Mouse (Mus musculus): ENCODE results near the gene Tnfrsf13b. TPM values are rescaled to one million over a fixed set of nuclear protein-coding genes. Genes with fewer than 3 reads are reported as not detected.
"Not testable (repeated sequence)": the region's sequence is repeated elsewhere in the genome, so short reads cannot be mapped to it uniquely, and the experiment has no call there.

The Tnfrsf13b gene
- polyA plus RNA-seq, 1 experiment from 2014 or later = 2.2 TPM

DNA sequence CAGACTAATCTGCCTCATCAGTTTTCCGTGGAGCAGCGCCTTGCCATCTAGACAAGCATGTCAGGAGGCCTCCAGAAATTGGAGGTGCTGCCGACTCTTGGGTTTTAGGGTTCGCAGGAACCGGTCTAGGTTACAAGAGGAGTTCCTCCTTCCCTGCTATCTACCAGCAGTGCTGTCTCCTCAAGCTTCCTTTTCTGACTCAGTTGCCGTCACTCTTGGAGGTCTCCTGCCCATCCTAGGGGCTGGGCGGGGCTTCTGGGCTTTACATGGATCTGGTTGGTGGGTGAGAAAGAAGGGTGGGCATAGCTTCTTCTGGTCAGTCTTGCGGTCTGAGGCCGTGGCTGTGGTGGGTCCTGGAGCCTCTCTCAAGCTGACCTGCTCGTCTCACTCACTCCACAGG is 2.8 kb downstream of the Tnfrsf13b start:
- no peak for ATAC-seq (ENCODE audit: insufficient number of reproducible peaks, low FRiP score, low TSS enrichment, low read depth)
- H3K36me3 ChIP-seq = no peaks in the 10 kb centered on the region
- no peaks in the 10 kb centered on the region for H3K4me1 ChIP-seq
- H3K9ac ChIP-seq = no peak overlapping the region
- 54% methylated on average over 10 of the region's 10 CpGs for WGBS
- no peaks in the 10 kb centered on the region for H3K27me3 ChIP-seq
- H3K4me2 ChIP-seq (replicated peaks) = no peak overlapping the region
- H3K27ac ChIP-seq (replicated peaks) = no peak overlapping the region
- H3K9me3 ChIP-seq (replicated peaks) = no peaks in the 10 kb centered on the region
- no peak overlapping the region for H3K4me3 ChIP-seq (replicated peaks)

DNA sequence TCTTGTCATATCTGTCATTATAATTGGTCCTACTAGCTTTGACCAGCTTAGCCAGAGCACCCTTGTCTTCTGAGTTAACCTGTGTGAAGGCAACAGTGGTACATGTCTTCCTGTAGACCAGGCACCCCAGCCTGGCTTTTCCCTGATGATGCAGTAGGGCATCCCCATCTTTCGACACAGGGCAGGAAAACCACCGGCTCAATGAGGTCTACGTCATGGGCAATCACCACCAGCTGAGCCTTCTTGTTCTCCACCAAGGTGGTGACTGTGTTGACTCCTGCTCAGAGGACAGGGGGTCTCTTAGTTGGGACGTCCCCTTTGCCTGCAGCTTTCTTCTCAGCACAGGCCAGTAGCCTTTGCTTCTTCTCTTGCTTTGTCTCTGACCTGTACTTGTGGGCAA is 4.1 kb downstream of the Tnfrsf13b start:
- not testable (repeated sequence) for H3K9me3 ChIP-seq (replicated peaks); H3K27ac ChIP-seq (replicated peaks); H3K27me3 ChIP-seq; H3K4me1 ChIP-seq; H3K36me3 ChIP-seq; H3K4me2 ChIP-seq (replicated peaks); ATAC-seq (ENCODE audit: insufficient number of reproducible peaks, low FRiP score, low TSS enrichment, low read depth); H3K4me3 ChIP-seq (replicated peaks); H3K9ac ChIP-seq
- 84% methylated on average over 4 of the region's 4 CpGs for WGBS

DNA sequence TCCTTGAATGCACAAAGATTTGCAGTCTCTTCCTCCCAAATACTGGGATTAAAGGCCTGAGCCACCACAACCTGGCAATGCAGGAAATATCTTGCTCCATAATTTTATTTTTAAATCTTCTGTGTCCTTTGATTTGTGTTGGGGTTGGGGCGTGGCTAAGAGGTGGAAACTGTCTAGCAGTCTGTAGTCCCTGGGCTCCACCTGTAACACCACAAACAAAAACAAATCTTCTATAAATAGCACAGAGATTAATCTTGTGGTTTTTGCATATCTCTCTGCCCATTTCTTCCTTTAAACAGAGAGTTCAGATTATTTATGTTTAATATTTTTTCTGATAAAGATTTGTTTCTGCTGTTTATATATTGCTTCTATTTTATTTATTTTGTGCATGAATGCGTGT is 6.4 kb downstream of the Tnfrsf13b start:
- whole genome bisulfite sequencing = 75% methylated on average over 2 of the region's 2 CpGs

DNA sequence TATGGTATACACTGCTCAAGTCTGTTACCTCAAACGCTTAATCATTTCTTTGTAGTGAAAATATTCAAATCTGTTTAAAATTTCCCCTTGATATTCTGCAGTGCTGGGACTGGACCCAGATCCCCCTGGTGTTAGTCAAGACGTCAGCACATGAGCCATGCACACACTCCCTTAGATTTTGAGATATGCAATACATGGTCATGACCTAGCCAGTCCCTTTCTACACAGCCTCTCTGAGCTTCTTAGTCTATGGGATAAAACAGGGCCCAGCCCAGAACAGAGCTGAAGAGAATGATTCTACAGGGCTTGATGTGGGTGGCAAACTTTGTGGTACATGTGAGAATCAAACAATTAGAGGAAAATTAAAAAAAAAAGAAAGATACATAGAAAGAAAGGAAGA is 15.1 kb downstream of the Tnfrsf13b start:
- Histone ChIP-seq H3K27me3 (peaks cover 8% of the 10 kb centered on the region; the same call in 1 of the 2 replicates), H3K27ac (replicated peaks) (no peak overlapping the region), H3K4me2 (replicated peaks) (no peak overlapping the region), H3K9ac (no peak overlapping the region), H3K36me3 (no peaks in the 10 kb centered on the region), H3K4me3 (replicated peaks) (no peak overlapping the region), H3K4me1 (no peaks in the 10 kb centered on the region), H3K9me3 (replicated peaks) (no peaks in the 10 kb centered on the region)
- 61% methylated on average over 2 of the region's 2 CpGs for WGBS
- no peak for ATAC-seq (ENCODE audit: insufficient number of reproducible peaks, low FRiP score, low TSS enrichment, low read depth)

More for the DNA sequence above, 6.4 kb downstream of the Tnfrsf13b start:
- Histone ChIP-seq H3K4me1 (no peaks in the 10 kb centered on the region), H3K27ac (replicated peaks) (no peak overlapping the region), H3K27me3 (no peaks in the 10 kb centered on the region), H3K9ac (no peak overlapping the region), H3K4me2 (replicated peaks) (no peak overlapping the region), H3K36me3 (no peaks in the 10 kb centered on the region), H3K4me3 (replicated peaks) (no peak overlapping the region), H3K9me3 (replicated peaks) (no peaks in the 10 kb centered on the region)
- no peak for ATAC-seq (ENCODE audit: insufficient number of reproducible peaks, low FRiP score, low TSS enrichment, low read depth)

DNA sequence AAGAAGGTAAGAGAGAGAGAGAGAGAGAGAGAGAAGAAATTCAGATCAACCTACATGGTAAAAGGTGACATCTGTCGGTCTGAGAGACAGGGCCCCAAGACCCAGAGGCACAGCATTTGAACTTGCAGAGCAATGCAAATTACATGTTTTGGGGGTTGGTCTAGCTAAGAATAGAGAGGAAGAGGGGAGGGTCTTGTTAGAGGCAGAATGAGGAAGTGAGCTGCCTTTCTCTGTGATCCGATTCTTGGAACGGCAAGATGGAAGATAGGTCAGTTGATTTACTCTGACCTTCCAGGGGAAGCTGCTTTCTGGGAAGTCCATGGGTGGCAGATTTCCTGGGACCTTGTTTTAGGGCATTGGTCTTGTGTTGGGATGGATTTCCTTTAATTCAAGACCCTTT is 15.7 kb downstream of the Tnfrsf13b start:
- Histone ChIP-seq H3K4me2 (replicated peaks) (no peak overlapping the region), H3K36me3 (no peaks in the 10 kb centered on the region), H3K4me3 (replicated peaks) (no peak overlapping the region), H3K9me3 (replicated peaks) (no peaks in the 10 kb centered on the region), H3K4me1 (peaks cover 4% of the 10 kb centered on the region; the same call in 1 of the 2 replicates), H3K27ac (replicated peaks) (no peak overlapping the region), H3K9ac (no peak overlapping the region), H3K27me3 (peaks cover 8% of the 10 kb centered on the region; the same call in 1 of the 2 replicates)
- ATAC-seq (ENCODE audit: insufficient number of reproducible peaks, low FRiP score, low TSS enrichment, low read depth) = no peak
- WGBS = 62% methylated on average over 3 of the region's 3 CpGs

DNA sequence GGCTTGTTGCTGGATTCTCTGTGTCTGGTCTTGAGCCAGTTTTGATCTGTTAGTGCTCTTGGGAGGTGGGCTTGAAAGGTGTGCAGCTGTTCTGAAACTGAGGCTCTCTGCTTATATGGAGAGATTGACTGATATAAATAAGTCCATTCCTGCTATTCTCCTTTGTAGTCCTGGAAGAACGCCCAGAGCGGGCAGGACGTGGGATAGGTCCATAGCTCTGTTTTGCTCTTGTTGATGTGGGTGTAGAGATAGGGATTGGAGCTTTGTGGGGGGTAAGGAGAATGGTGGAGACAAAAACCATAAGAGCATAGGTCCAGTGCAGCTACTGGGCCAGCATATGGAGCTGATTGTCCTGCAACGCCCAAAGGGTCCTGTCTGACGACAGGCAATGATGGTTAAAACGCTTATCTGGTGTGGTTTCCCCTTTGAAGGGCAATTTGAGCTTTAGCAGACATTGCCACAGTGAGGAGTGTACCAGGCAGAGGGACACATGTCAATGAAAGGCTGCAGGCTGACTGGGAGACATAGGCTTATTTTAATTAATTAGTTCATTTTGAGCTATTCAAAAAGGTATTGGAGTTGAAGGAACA is 16.5 kb downstream of the Tnfrsf13b start:
- H3K36me3 ChIP-seq = no peaks in the 10 kb centered on the region
- H3K4me2 ChIP-seq (replicated peaks) = no peak overlapping the region
- peaks cover 15% of the 10 kb centered on the region; the same call in 1 of the 2 replicates for H3K27me3 ChIP-seq
- H3K9me3 ChIP-seq (replicated peaks) = no peaks in the 10 kb centered on the region
- WGBS = 46% methylated on average over 6 of the region's 6 CpGs
- H3K9ac ChIP-seq = no peak overlapping the region
- no peak overlapping the region for H3K27ac ChIP-seq (replicated peaks)
- H3K4me3 ChIP-seq (replicated peaks) = no peak overlapping the region
- H3K4me1 ChIP-seq = peaks cover 9% of the 10 kb centered on the region; the same call in 1 of the 2 replicates
- no peak for ATAC-seq (ENCODE audit: insufficient number of reproducible peaks, low FRiP score, low TSS enrichment, low read depth)

DNA sequence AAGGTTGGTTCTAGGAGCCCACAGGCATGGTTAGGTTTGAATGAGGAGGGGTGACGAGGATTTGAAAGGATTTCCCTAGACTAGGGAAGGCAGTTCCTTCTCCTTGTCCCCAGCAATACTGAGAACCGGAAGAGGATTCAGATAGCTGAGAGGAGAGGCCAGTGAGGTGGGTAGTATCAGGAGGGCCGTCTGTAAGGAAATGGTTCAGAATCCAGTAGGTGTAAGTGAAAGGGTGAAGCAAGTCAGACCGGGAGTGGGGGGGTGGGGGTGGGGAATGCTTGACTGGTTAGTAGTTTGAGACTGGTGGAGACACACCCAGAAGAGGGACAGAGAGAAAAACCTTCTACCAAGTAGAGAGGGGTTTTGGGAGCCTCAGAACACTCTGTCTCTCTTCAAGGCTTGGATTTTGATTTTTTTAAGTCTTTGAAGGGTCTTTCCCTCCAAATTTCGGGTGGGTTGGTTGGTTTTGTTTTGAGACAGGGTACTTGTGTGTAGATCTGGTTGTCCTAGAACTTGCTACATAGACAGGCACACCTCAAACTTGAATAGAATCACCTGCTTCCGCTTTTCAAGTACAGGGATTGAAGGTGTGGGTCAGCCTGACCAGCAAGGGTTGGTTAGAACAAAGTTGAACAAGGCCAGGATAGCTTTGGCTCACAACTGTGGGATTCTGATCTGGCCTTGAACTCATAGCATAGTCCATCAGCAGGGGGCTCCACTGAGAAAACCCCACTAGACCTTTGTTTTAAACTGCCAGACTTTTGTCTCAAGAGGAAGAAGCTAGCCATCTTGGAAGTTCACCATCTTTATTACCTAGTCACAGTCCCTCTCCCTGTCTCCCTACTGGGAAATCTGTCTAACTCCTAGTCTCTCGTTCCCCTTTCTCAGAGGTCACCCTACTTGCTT is 17.3 kb downstream of the Tnfrsf13b start:
- WGBS = 72% methylated on average over 7 of the region's 7 CpGs
- Histone ChIP-seq H3K9me3 (replicated peaks) (no peaks in the 10 kb centered on the region), H3K27me3 (peaks cover 18% of the 10 kb centered on the region; the same call in 1 of the 2 replicates)

DNA sequence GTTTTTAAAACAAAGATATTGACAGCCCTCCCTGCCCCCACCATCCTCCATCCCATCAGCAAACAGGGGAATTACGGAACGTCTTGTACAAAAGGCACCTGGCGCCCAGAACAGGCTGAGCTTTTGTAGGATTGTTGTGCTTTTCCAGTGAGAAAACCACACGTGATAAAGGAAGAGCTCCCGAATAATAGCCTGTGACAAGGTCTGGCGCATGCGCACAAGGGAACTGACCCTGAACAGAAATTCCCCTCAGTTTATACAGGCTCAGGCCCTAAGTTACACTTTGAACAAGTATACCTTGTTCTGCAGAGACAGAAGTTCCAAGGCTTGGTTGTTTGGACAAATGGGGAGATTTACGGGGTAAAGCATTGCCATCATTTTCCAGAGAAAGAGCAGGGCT is 19.0 kb downstream of the Tnfrsf13b start:
- no peak for ATAC-seq (ENCODE audit: insufficient number of reproducible peaks, low FRiP score, low TSS enrichment, low read depth)
- peaks cover 18% of the 10 kb centered on the region; the same call in 1 of the 2 replicates for H3K27me3 ChIP-seq
- 73% methylated on average over 8 of the region's 8 CpGs for WGBS

More for the DNA sequence above, 17.3 kb downstream of the Tnfrsf13b start:
- H3K36me3 ChIP-seq = no peaks in the 10 kb centered on the region
- no peak overlapping the region for H3K27ac ChIP-seq (replicated peaks)
- H3K4me1 ChIP-seq = peaks cover 9% of the 10 kb centered on the region; the same call in 1 of the 2 replicates
- no peak for ATAC-seq (ENCODE audit: insufficient number of reproducible peaks, low FRiP score, low TSS enrichment, low read depth)
- no peak overlapping the region for H3K4me2 ChIP-seq (replicated peaks)
- H3K4me3 ChIP-seq (replicated peaks) = no peak overlapping the region
- no peak overlapping the region for H3K9ac ChIP-seq

DNA sequence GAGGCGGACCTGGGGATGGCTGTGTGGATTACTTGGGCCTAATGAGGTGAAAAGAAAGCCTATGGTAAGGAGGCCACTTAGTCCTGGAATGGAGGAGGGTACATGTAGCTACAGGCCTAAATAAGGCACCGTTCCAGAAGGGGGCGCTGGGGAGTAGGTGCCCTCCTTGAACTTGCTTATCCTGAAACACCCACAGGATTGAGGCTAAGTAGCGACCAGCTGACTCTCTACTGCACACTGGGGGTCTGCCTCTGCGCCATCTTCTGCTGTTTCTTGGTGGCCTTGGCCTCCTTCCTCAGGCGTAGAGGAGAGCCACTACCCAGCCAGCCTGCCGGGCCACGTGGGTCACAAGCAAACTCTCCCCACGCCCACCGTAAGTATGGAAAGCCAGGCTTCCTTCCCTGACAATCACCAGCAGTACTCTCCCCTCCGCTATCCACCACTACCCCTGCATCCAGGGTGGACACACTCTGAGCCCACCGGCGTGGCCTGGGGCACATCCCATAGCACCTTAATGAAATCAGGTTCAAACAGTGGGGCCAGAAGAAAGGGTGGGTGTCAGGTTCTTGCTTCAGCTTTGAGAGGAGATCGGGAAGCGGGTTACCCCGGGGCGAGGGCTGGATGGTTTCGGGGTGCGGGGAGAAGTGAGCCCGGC is 20.2 kb downstream of the Tnfrsf13b start:
- 16% methylated on average over 20 of the region's 20 CpGs for WGBS
- Histone ChIP-seq H3K4me2 (replicated peaks) (peak overlapping the region; percentile 78), H3K4me1 (peaks cover 9% of the 10 kb centered on the region; the same call in 1 of the 2 replicates), H3K9ac (no peak overlapping the region), H3K4me3 (replicated peaks) (peak overlapping the region; percentile 40), H3K36me3 (peaks cover 6% of the 10 kb centered on the region; the same call in 1 of the 2 replicates), H3K9me3 (replicated peaks) (no peaks in the 10 kb centered on the region), H3K27ac (replicated peaks) (no peak overlapping the region), H3K27me3 (peaks cover 18% of the 10 kb centered on the region; the same call in 1 of the 2 replicates)
- ATAC-seq (ENCODE audit: insufficient number of reproducible peaks, low FRiP score, low TSS enrichment, low read depth) = no peak

More for the DNA sequence above, 19.0 kb downstream of the Tnfrsf13b start:
- Histone ChIP-seq H3K36me3 (no peaks in the 10 kb centered on the region), H3K9me3 (replicated peaks) (no peaks in the 10 kb centered on the region), H3K4me1 (peaks cover 9% of the 10 kb centered on the region; the same call in 1 of the 2 replicates), H3K9ac (no peak overlapping the region), H3K4me3 (replicated peaks) (no peak overlapping the region), H3K4me2 (replicated peaks) (no peak overlapping the region), H3K27ac (replicated peaks) (no peak overlapping the region)

DNA sequence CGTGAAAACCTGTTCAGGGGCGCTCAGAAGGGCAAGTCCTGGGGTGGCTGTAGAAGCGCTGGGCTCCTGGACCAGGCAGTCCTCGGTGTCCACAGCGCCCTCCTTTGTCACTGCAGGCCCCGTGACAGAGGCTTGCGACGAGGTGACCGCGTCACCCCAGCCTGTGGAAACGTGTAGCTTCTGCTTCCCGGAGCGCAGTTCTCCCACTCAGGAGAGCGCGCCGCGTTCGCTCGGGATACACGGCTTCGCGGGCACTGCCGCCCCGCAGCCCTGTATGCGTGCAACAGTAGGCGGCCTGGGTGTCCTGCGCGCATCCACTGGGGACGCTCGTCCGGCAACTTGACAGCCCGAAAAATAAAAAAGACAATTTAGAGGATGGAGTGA is 20.7 kb downstream of the Tnfrsf13b start:
- peaks cover 18% of the 10 kb centered on the region; the same call in 1 of the 2 replicates for H3K27me3 ChIP-seq
- no peak overlapping the region for H3K27ac ChIP-seq (replicated peaks)
- peak overlapping the region; percentile 40 for H3K4me3 ChIP-seq (replicated peaks)
- no peaks in the 10 kb centered on the region for H3K9me3 ChIP-seq (replicated peaks)
- peaks cover 11% of the 10 kb centered on the region for H3K36me3 ChIP-seq
- WGBS = 2% methylated on average over 32 of the region's 32 CpGs
- peaks cover 9% of the 10 kb centered on the region; the same call in 1 of the 2 replicates for H3K4me1 ChIP-seq
- no peak overlapping the region for H3K9ac ChIP-seq
- peak overlapping the region; percentile 78 for H3K4me2 ChIP-seq (replicated peaks)
- no peak for ATAC-seq (ENCODE audit: insufficient number of reproducible peaks, low FRiP score, low TSS enrichment, low read depth)
